Mouse (Mus musculus) bone marrow, adult 2 months (tissue): ENCODE results near the gene Gm28051.

Experiments used
- CTCF ChIP-seq: fragments of 200-500 bp; IDR thresholded peaks from 2 replicates; pipeline ENCODE4 v1.5.1; 2011; ENCODE audit warnings: low read length, control low read depth; ENCODE audit not compliant: control insufficient read depth, insufficient read depth
- POLR2A ChIP-seq: fragments of 200-500 bp; IDR thresholded peaks from 2 replicates; pipeline ENCODE4 v1.6.1; 2011; ENCODE audit warnings: low read depth, mild to moderate bottlenecking, control low read depth, low read length, borderline replicate concordance; ENCODE audit not compliant: control insufficient read depth

DNA sequence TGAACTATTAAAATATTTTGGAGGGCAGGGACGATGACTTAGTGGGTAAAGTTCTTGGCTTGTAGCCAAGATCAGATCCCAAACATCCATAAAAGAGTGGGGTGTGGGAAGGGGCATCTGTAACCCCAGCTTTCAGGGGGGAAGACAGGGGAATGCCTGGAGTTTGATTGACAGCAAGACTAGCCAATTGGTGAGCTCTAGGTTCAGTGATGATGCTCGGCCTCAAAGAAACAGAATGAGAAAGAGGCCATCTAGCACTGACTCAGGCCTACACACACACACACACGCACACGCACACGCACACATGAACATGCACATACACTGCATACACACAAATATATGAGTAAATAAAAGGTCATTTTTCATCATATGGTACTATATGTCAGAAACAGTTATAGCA, 47.7 kb downstream of the Gm28051 start:
- TF ChIP-seq CTCF, result no peak
- TF ChIP-seq POLR2A, result no peak
